Mouse (Mus musculus) kidney, adult 2 months (tissue): Measurements from ENCODE around the gene Preb.

Experiments used
- CTCF ChIP-seq: fragments of 200-500 bp; conservative IDR thresholded peaks from 2 replicates; pipeline ENCODE4 v1.5.1; 2011; ENCODE audit warnings: low read depth, mild to moderate bottlenecking, control low read depth, low read length, moderate library complexity, mixed read lengths; ENCODE audit not compliant: insufficient read depth, insufficient read length
- POLR2A ChIP-seq: fragments of 200-500 bp; IDR thresholded peaks from one replicate; pipeline ENCODE4 v1.6.1; 2011; ENCODE audit warnings: low read depth, low read length, control low read depth

- TF ChIP-seq CTCF: no peak
- TF ChIP-seq POLR2A: no peak
Observed at GRCm38 (mm10) chr5:30919831-30920614, 40.1 kb downstream of the Preb start.
